Mouse (Mus musculus) neural tube, embryonic 10.5 days (tissue): ENCODE measurements around the gene Cdk9.

Experiments
- DNase-seq: peaks from one replicate; pipeline ENCODE4 v3.0.0-alpha.2; 2017; ENCODE audit warnings: low spot score; ENCODE audit errors: extremely low spot score

Cdk9 gene

GRCm38 (mm10) chr2:32708643-32709042, 4.2 kb downstream of the Cdk9 start:
- DNase-seq, result peak; percentile 73

- no peak for DNase-seq
Observed at GRCm38 (mm10) chr2:32706971-32707370, 5.9 kb downstream of the Cdk9 start.

- DNase-seq, result no peak
Observed at GRCm38 (mm10) chr2:32705018-32705417, 7.9 kb downstream of the Cdk9 start.

DNA sequence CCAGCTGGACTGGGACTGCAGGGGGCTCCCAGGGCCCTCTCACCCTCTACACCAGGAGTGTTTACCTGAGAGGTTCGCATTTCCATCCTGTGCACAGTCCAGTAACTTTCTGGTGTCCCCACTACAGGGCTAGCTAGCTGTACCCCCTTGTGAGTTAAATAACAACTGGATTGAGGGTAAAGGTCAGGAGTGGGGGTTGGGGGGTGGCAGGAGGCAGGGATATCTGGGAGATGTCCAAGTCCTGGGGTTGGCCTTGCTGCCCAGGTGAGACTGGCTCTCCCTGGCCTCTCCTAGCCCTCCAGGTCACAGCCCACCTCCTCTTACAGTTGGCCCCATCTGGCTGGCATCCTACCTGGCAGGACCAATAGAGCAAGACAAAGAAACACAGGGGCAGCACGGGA, 8.9 kb downstream of the Cdk9 start, which contains the start of gene Fpgs:
Fpgs (minus strand) TSS at position 125 of the 401 bp plus-strand sequence.
- DNase-seq, result no peak

- no peak for DNase-seq
Observed at GRCm38 (mm10) chr2:32703046-32703445, 9.8 kb downstream of the Cdk9 start.

- DNase-seq, result no peak
Observed at GRCm38 (mm10) chr2:32700966-32701743, 11.7 kb downstream of the Cdk9 start.

GRCm38 (mm10) chr2:32699680-32700079, 13.2 kb downstream of the Cdk9 start:
- no peak for DNase-seq

DNA sequence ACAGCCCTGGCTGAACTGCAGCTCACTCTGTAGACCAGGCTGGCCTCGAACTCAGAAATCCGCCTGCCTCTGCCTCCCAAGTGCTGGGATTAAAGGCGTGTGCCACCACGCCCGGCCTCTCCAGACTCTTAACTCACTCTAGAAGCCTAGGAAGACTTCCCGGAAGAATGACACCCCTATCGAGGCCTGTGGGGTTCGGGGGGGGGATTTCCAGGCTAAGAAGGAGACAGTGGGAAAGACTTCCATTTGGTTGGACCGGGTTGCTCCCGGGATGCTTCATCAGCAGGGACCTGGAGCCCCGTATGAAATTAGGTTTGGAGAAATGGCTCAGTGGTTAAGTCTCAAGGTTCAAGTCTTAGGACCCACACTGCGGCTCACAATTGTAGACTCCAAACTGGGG, 18.2 kb downstream of the Cdk9 start:
- peak; percentile 12 for DNase-seq

GRCm38 (mm10) chr2:32693823-32694411, 19.0 kb downstream of the Cdk9 start:
- peak; percentile 96 for DNase-seq

GRCm38 (mm10) chr2:32693282-32693681, 19.6 kb downstream of the Cdk9 start:
- DNase-seq, result peak; percentile 17

GRCm38 (mm10) chr2:32692496-32692895, 20.4 kb downstream of the Cdk9 start:
- peak; percentile 12 for DNase-seq

DNA sequence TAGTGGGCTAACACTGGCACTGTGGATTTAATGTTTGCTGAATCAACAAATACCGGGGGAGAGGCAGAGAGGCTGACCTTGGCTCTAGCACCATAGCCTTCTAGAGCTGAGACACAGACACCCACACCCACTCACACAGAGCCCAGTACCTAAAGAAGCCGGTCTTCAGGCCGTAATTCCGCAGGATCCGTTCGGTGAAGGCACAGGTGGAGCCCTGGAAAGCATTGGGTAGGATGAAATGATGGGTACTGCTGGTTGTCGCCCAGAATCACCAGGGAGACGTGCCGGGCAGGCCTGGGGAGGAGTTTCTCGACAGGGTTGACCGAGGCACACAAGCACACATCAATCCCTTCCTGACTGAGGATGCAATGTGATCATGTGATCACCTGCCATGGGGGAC, 21.8 kb downstream of the Cdk9 start:
- DNase-seq, result peak; percentile 12

- DNase-seq, result peak; percentile 90
Observed at GRCm38 (mm10) chr2:32689420-32689819, 23.5 kb downstream of the Cdk9 start.

- DNase-seq, result no peak
Observed at GRCm38 (mm10) chr2:32687562-32687961, 25.3 kb downstream of the Cdk9 start.

DNA sequence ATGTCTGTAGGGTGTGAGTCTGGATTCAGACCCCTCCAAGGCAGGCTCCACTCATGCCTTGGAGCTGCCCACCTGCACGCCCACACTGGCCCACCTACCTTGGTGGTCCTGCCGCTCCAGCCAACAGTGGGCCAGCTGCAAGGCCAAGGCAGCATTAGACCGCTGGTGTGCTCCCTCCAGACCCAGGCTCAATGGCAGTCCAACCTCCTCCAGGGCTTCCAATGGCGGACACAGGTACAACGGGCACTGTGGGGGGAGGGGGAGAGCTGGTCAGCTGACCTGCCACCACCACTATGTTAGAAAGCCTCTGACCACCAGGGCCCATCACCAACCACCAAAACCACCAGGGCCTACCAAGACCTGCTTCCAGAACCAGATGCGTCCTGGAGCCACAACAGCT, 26.2 kb downstream of the Cdk9 start:
- no peak for DNase-seq

DNA sequence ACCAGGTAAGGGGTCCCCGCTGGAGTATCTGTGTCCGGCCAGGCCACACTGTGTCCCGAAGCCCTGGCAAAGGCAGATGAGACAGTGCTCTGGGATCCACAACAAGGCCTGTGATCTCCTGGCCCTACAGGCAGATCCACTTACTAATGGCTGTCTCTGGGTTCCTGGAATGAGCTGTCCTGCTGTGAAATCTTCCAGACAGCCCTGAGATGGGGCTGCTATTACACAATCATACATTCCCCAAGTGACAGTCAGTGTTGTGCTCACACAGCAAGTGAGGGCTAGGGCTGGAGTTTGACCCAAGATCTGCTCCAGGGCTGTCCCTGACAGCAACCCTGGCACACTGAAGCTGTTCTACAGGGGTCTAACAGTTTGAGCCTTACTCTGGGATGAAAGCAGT, 27.1 kb downstream of the Cdk9 start:
- no peak for DNase-seq

DNA sequence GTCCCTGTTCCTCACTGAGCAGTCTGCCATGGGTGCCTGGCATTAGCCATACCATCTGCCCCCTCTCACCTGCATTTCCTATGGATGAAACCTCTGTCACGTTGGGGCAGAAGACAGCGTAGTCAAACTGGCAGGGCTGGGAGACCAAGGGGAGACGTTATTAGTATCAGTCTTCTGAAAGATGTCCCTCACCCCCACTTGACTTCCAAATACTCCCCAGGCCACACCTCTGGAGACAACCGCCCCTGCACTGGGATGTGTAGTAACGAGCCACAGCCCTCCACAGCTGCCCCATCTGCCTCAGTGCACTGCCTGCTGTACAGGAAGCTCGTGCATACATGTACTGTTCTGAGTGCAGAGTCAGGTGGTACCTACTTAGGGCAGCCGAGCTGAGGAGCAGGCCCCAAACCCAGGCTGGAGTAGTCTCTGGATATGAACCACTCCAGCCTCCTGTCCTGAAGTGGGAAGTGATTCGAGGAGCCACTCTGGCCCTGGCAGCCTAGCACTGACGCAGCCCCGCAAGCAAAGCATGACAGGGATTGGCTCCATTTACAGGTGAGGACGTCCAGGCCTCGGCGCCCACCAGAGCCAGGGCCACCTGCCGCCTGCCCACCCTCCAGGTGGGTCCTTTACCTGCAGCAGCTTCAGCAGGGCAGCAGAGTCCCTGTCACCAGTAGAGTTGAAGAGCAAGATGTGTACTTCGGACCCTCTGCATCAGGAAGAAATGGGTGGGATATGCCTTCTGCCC, 28.0 kb downstream of the Cdk9 start:
- DNase-seq, result no peak

DNA sequence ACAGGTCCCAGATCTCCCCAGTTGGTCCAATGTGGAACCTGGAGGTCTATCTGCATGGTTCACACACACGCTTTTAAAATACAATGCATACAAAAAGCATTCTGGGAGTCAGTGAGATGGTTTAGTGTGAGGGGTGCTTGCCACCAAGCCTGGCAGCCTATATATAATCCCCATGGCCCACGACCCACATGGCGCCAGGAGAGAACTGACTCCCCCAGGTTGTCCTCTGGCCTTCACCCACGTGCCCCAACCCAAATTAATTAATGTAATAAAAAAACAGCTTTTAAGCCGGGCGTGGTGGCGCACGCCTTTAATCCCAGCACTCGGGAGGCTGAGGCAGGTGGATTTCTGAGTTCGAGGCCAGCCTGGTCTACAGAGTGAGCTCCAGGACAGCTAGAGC, 29.2 kb downstream of the Cdk9 start:
- no peak for DNase-seq

- no peak for DNase-seq
Observed at GRCm38 (mm10) chr2:32682721-32683417, 30.0 kb downstream of the Cdk9 start.

GRCm38 (mm10) chr2:32681754-32682153, 31.1 kb downstream of the Cdk9 start:
- no peak for DNase-seq

DNA sequence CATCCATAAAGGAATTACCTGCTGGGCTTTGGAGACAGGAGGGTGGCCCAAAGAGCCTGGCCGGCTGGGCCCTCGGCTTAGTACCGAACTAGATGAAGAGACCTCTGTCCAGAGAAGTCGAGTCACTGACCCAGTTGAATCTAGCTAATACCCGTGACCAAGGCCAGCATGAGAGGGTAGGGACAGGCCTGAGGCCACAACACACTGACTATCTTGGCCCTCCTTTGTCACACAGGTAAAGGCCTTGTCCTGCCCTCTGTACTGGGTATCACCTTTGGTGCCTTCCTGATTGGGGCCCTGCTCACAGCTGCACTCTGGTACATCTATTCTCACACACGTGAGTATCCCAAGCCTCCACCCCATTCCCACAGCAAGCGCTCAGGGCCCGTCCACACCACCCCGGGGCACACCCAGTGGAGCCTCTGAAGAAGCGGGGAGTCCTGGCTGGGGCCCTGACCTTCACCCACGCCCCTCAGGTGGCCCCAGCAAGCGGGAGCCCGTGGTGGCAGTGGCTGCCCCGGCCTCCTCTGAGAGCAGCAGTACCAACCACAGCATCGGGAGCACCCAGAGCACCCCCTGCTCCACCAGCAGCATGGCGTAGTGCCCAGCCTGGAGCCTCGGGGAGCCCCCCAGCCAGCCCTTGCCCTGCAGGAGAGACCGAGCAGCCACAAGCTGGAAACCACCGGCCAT, 31.8 kb downstream of the Cdk9 start:
- no peak for DNase-seq
